Mouse (Mus musculus): ENCODE results near the gene Zfp109. TPM values are rescaled to one million over a fixed set of nuclear protein-coding genes. Genes with fewer than 3 reads are reported as not detected.

Gene Zfp109
- total and polyA plus RNA-seq, 2 experiments from 2014 or later: 1.1 to 6.6 TPM

GRCm38 (mm10) chr7:24196961-24197360 is 40.4 kb downstream of the Zfp109 start:
- ATAC-seq (ENCODE audit: insufficient read depth, low read depth): no peak
- WGBS: 93% methylated on average over 4 of the region's 4 CpGs
- peaks cover 58% of the 10 kb centered on the region for H3K36me3 ChIP-seq (replicated peaks; ENCODE audit: control insufficient read depth, insufficient read depth, low read length)

GRCm38 (mm10) chr7:24193157-24193556 is 44.2 kb downstream of the Zfp109 start:
- Histone ChIP-seq H3K4me1 (ENCODE audit: control insufficient read depth, insufficient read depth) (no peaks in the 10 kb centered on the region), H3K4me3 (ENCODE audit: low read depth, low read length) (no peak overlapping the region), H3K27ac (ENCODE audit: low read depth) (no peak overlapping the region), H3K36me3 (replicated peaks; ENCODE audit: control insufficient read depth, insufficient read depth, low read length) (peaks cover 27% of the 10 kb centered on the region), H3K27me3 (ENCODE audit: control insufficient read depth, insufficient read depth, low read length) (no peaks in the 10 kb centered on the region), H3K4me2 (ENCODE audit: low read depth, low read length) (no peak overlapping the region), H3K9ac (replicated peaks; ENCODE audit: low read depth, low read length) (no peak overlapping the region), H3K9me3 (replicated peaks; ENCODE audit: control insufficient read depth, low read length) (peaks cover 3% of the 10 kb centered on the region)
- ATAC-seq (ENCODE audit: insufficient read depth, low read depth): no peak
- TF ChIP-seq CTCF (IDR thresholded peaks at IDR 0.05; ENCODE audit: low read depth): no peak
- TF ChIP-seq EP300 (IDR thresholded peaks at IDR 0.05; ENCODE audit: low read depth): no peak
- no peak for DNase-seq (ENCODE audit: low spot score)
- 80% methylated on average over 3 of the region's 3 CpGs for WGBS

More at GRCm38 (mm10) chr7:24196961-24197360, 40.4 kb downstream of the Zfp109 start:
- Histone ChIP-seq H3K9me3 (replicated peaks; ENCODE audit: control insufficient read depth, low read length) (peaks cover 3% of the 10 kb centered on the region), H3K9ac (replicated peaks; ENCODE audit: low read depth, low read length) (no peak overlapping the region), H3K27ac (ENCODE audit: low read depth) (no peak overlapping the region), H3K4me1 (ENCODE audit: control insufficient read depth, insufficient read depth) (no peaks in the 10 kb centered on the region), H3K27me3 (ENCODE audit: control insufficient read depth, insufficient read depth, low read length) (no peaks in the 10 kb centered on the region), H3K4me3 (ENCODE audit: low read depth, low read length) (no peak overlapping the region), H3K4me2 (ENCODE audit: low read depth, low read length) (no peak overlapping the region)
- TF ChIP-seq EP300 (IDR thresholded peaks at IDR 0.05; ENCODE audit: low read depth): no peak
- TF ChIP-seq CTCF (IDR thresholded peaks at IDR 0.05; ENCODE audit: low read depth): no peak
- no peak for DNase-seq (ENCODE audit: low spot score)

DNA sequence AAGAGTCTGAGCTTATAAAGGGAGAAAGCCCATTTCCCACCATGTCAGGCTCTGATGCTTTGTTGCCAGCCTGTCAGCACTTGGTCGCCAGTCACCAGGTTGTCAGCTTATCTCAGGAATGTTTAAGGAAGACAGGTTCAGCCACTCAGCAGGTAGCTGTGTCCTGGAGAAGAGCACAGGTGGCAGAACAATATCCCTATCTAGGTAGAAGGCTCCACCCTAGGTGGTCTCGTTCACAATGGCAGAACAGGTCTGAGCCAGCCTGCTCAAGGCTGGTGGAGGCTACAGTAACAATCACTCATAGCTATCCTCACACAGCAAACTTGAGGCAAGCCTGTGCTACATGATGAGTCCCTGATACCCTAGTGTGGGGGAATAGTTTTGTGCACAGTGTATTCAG is 46.0 kb downstream of the Zfp109 start:
- Histone ChIP-seq H3K4me2 (ENCODE audit: low read depth, low read length) (no peak overlapping the region), H3K4me1 (ENCODE audit: control insufficient read depth, insufficient read depth) (no peaks in the 10 kb centered on the region), H3K27ac (ENCODE audit: low read depth) (no peak overlapping the region), H3K36me3 (replicated peaks; ENCODE audit: control insufficient read depth, insufficient read depth, low read length) (peaks cover 14% of the 10 kb centered on the region; the same call in 1 of the 2 replicates), H3K9ac (replicated peaks; ENCODE audit: low read depth, low read length) (no peak overlapping the region), H3K27me3 (ENCODE audit: control insufficient read depth, insufficient read depth, low read length) (no peaks in the 10 kb centered on the region), H3K4me3 (ENCODE audit: low read depth, low read length) (no peak overlapping the region), H3K9me3 (replicated peaks; ENCODE audit: control insufficient read depth, low read length) (no peaks in the 10 kb centered on the region; the same call in 1 of the 2 replicates)
- 51% methylated on average over 2 of the region's 2 CpGs for WGBS
- no peak for DNase-seq (ENCODE audit: low spot score)
- ATAC-seq (ENCODE audit: insufficient read depth, low read depth): no peak
- TF ChIP-seq CTCF (IDR thresholded peaks at IDR 0.05; ENCODE audit: low read depth) (no peak), EP300 (IDR thresholded peaks at IDR 0.05; ENCODE audit: low read depth) (no peak)

DNA sequence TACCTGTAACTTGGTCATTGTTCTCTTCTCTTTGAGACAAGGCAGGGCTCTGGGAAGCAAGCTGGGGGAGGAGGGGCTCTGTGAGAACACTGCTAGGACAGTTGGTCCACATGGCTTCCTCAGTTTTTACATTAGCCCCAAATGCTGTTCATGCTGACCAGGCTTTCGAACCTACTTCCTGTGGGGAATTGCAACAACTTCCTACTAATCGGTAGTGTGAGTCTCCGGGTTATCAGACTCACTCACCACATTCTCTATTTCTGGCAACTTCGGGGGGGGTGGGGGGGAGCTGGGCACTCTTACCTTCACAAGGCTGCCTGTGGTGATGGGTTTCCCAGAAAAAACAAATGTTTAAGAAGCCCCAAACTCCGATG is 47.8 kb downstream of the Zfp109 start:
- no peak for DNase-seq (ENCODE audit: low spot score)
- no peak overlapping the region for H3K4me2 ChIP-seq (ENCODE audit: low read depth, low read length)
- no peaks in the 10 kb centered on the region; the same call in 1 of the 2 replicates for H3K9me3 ChIP-seq (replicated peaks; ENCODE audit: control insufficient read depth, low read length)
- no peak overlapping the region for H3K4me3 ChIP-seq (ENCODE audit: low read depth, low read length)
- no peaks in the 10 kb centered on the region for H3K4me1 ChIP-seq (ENCODE audit: control insufficient read depth, insufficient read depth)
- TF ChIP-seq EP300 (IDR thresholded peaks at IDR 0.05; ENCODE audit: low read depth) (no peak), CTCF (IDR thresholded peaks at IDR 0.05; ENCODE audit: low read depth) (no peak)
- ATAC-seq (ENCODE audit: insufficient read depth, low read depth): no peak
- 22% methylated on average over 5 of the region's 5 CpGs for WGBS
- H3K9ac ChIP-seq (replicated peaks; ENCODE audit: low read depth, low read length): no peak overlapping the region
- peaks cover 11% of the 10 kb centered on the region; the same call in 1 of the 2 replicates for H3K36me3 ChIP-seq (replicated peaks; ENCODE audit: control insufficient read depth, insufficient read depth, low read length)
- no peak overlapping the region for H3K27ac ChIP-seq (ENCODE audit: low read depth)
- no peaks in the 10 kb centered on the region for H3K27me3 ChIP-seq (ENCODE audit: control insufficient read depth, insufficient read depth, low read length)

GRCm38 (mm10) chr7:24188901-24189570 is 48.3 kb downstream of the Zfp109 start:
- TF ChIP-seq EP300 (IDR thresholded peaks at IDR 0.05; ENCODE audit: low read depth) (no peak), CTCF (IDR thresholded peaks at IDR 0.05; ENCODE audit: low read depth) (no peak)
- Histone ChIP-seq H3K27ac (ENCODE audit: low read depth) (no peak overlapping the region), H3K4me3 (ENCODE audit: low read depth, low read length) (no peak overlapping the region), H3K4me1 (ENCODE audit: control insufficient read depth, insufficient read depth) (no peaks in the 10 kb centered on the region), H3K27me3 (ENCODE audit: control insufficient read depth, insufficient read depth, low read length) (no peaks in the 10 kb centered on the region), H3K9me3 (replicated peaks; ENCODE audit: control insufficient read depth, low read length) (no peaks in the 10 kb centered on the region; the same call in 1 of the 2 replicates), H3K9ac (replicated peaks; ENCODE audit: low read depth, low read length) (no peak overlapping the region), H3K4me2 (ENCODE audit: low read depth, low read length) (no peak overlapping the region), H3K36me3 (replicated peaks; ENCODE audit: control insufficient read depth, insufficient read depth, low read length) (0 out of 2 replicates have a peak, but pooled peaks cover 7% of the 10 kb centered on the region)
- no peak for ATAC-seq (ENCODE audit: insufficient read depth, low read depth)
- DNase-seq (ENCODE audit: low spot score): no peak
- 60% methylated on average over 4 of the region's 4 CpGs for WGBS

DNA sequence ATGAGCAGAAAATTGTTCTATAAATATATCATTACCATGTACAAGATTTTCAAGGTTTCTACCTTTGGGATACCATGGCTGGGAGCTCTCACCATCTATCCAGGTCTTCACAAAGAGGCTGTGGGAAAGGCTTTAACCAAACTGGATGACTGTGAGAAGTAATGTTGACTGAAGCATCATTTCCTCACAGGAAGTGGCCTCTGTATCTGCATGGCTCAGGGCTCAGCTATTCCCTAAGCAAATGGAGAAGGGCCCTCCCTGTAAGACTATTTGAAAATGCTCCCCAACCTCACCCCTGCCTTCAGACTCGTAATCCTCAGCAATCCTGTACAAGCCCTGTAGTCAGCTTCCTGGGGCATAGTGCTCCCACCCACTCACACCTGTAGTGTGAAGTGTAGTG is 49.7 kb downstream of the Zfp109 start:
- Histone ChIP-seq H3K27me3 (ENCODE audit: control insufficient read depth, insufficient read depth, low read length) (no peaks in the 10 kb centered on the region), H3K27ac (ENCODE audit: low read depth) (no peak overlapping the region), H3K4me3 (ENCODE audit: low read depth, low read length) (no peak overlapping the region), H3K9ac (replicated peaks; ENCODE audit: low read depth, low read length) (no peak overlapping the region), H3K9me3 (replicated peaks; ENCODE audit: control insufficient read depth, low read length) (no peaks in the 10 kb centered on the region), H3K36me3 (replicated peaks; ENCODE audit: control insufficient read depth, insufficient read depth, low read length) (no peaks in the 10 kb centered on the region), H3K4me2 (ENCODE audit: low read depth, low read length) (no peak overlapping the region), H3K4me1 (ENCODE audit: control insufficient read depth, insufficient read depth) (no peaks in the 10 kb centered on the region)
- TF ChIP-seq CTCF (IDR thresholded peaks at IDR 0.05; ENCODE audit: low read depth) (no peak), EP300 (IDR thresholded peaks at IDR 0.05; ENCODE audit: low read depth) (no peak)
- DNase-seq (ENCODE audit: low spot score) (no peak), ATAC-seq (ENCODE audit: insufficient read depth, low read depth) (no peak)
- WGBS: 59% methylated on average over 1 of the region's 1 CpGs

Other genes starting within 250 kb of the Zfp109 start
- not detected in 2 replicates for gene V1rd19, start 235.9 kb downstream of the Zfp109 start, total RNA-seq (2014; rRNA removed; ENCODE audit: low replicate concordance)
- gene V1rd19, start 235.9 kb downstream of the Zfp109 start, polyA plus RNA-seq (2015; fragmentation: Nextera tagmentation; extraction: Ambion mirVana): not detected in 2 replicates
- not detected in 2 replicates for gene Vmn1r183, start 184.3 kb downstream of the Zfp109 start, total RNA-seq (2014; rRNA removed; ENCODE audit: low replicate concordance)
- gene Vmn1r183, start 184.3 kb downstream of the Zfp109 start, polyA plus RNA-seq (2015; fragmentation: Nextera tagmentation; extraction: Ambion mirVana): not detected in 2 replicates
- gene Zfp180, start 155.6 kb downstream of the Zfp109 start, total RNA-seq (2014; rRNA removed; ENCODE audit: low replicate concordance): 10.3 and 19.5 TPM in 2 replicates
- 6.9 and 7.1 TPM in 2 replicates for gene Zfp180, start 155.6 kb downstream of the Zfp109 start, polyA plus RNA-seq (2015; fragmentation: Nextera tagmentation; extraction: Ambion mirVana)
- gene Zfp112, start 125.2 kb downstream of the Zfp109 start, total RNA-seq (2014; rRNA removed; ENCODE audit: low replicate concordance): 2.2 and 4.3 TPM in 2 replicates
- 3.8 and 3.9 TPM in 2 replicates for gene Zfp112, start 125.2 kb downstream of the Zfp109 start, polyA plus RNA-seq (2015; fragmentation: Nextera tagmentation; extraction: Ambion mirVana)
- 7.7 and 8.6 TPM in 2 replicates for gene Zfp235, start 103.4 kb downstream of the Zfp109 start, total RNA-seq (2014; rRNA removed; ENCODE audit: low replicate concordance)
- 4.9 and 5.6 TPM in 2 replicates for gene Zfp235, start 103.4 kb downstream of the Zfp109 start, polyA plus RNA-seq (2015; fragmentation: Nextera tagmentation; extraction: Ambion mirVana)
- 0.19 and 1.1 TPM in 2 replicates for gene Zfp114, start 62.5 kb downstream of the Zfp109 start, total RNA-seq (2014; rRNA removed; ENCODE audit: low replicate concordance)
- gene Zfp114, start 62.5 kb downstream of the Zfp109 start, polyA plus RNA-seq (2015; fragmentation: Nextera tagmentation; extraction: Ambion mirVana): 0.42 and 0.86 TPM in 2 replicates
- 2.2 and 3.5 TPM in 2 replicates for gene Zfp111, start 26.1 kb downstream of the Zfp109 start, total RNA-seq (2014; rRNA removed; ENCODE audit: low replicate concordance)
- 2.4 and 2.7 TPM in 2 replicates for gene Zfp111, start 26.1 kb downstream of the Zfp109 start, polyA plus RNA-seq (2015; fragmentation: Nextera tagmentation; extraction: Ambion mirVana)
- 1.1 and 2.5 TPM in 2 replicates for gene Zfp108, start 17.2 kb upstream of the Zfp109 start, total RNA-seq (2014; rRNA removed; ENCODE audit: low replicate concordance)
- gene Zfp108, start 17.2 kb upstream of the Zfp109 start, polyA plus RNA-seq (2015; fragmentation: Nextera tagmentation; extraction: Ambion mirVana): 1.1 and 1.5 TPM in 2 replicates
- 6.8 and 7.8 TPM in 2 replicates for gene Zfp93, start 32.9 kb upstream of the Zfp109 start, total RNA-seq (2014; rRNA removed; ENCODE audit: low replicate concordance)
- gene Zfp93, start 32.9 kb upstream of the Zfp109 start, polyA plus RNA-seq (2015; fragmentation: Nextera tagmentation; extraction: Ambion mirVana): 4.1 and 5.0 TPM in 2 replicates
- 3.4 and 14.6 TPM in 2 replicates for gene Zfp61, start 63.7 kb upstream of the Zfp109 start, total RNA-seq (2014; rRNA removed; ENCODE audit: low replicate concordance)
- gene Zfp61, start 63.7 kb upstream of the Zfp109 start, polyA plus RNA-seq (2015; fragmentation: Nextera tagmentation; extraction: Ambion mirVana): 6.7 and 6.8 TPM in 2 replicates
- 0.95 and 4.1 TPM in 2 replicates for gene Zfp94, start 79.1 kb upstream of the Zfp109 start, total RNA-seq (2014; rRNA removed; ENCODE audit: low replicate concordance)
- gene Zfp94, start 79.1 kb upstream of the Zfp109 start, polyA plus RNA-seq (2015; fragmentation: Nextera tagmentation; extraction: Ambion mirVana): 2.8 and 2.9 TPM in 2 replicates
- not detected in 2 replicates for gene Tescl, start 96.4 kb upstream of the Zfp109 start, total RNA-seq (2014; rRNA removed; ENCODE audit: low replicate concordance)
- gene Tescl, start 96.4 kb upstream of the Zfp109 start, polyA plus RNA-seq (2015; fragmentation: Nextera tagmentation; extraction: Ambion mirVana): 0.14 TPM in 1 of 2 replicates, not detected in the other
- not detected in 2 replicates for gene Lypd5, start 111.6 kb upstream of the Zfp109 start, total RNA-seq (2014; rRNA removed; ENCODE audit: low replicate concordance)
- gene Lypd5, start 111.6 kb upstream of the Zfp109 start, polyA plus RNA-seq (2015; fragmentation: Nextera tagmentation; extraction: Ambion mirVana): not detected in 2 replicates
- gene Kcnn4, start 132.7 kb upstream of the Zfp109 start, total RNA-seq (2014; rRNA removed; ENCODE audit: low replicate concordance): 0.69 and 2.0 TPM in 2 replicates
- gene Kcnn4, start 132.7 kb upstream of the Zfp109 start, polyA plus RNA-seq (2015; fragmentation: Nextera tagmentation; extraction: Ambion mirVana): 0.85 and 0.98 TPM in 2 replicates
- gene Smg9, start 162.1 kb upstream of the Zfp109 start, total RNA-seq (2014; rRNA removed; ENCODE audit: low replicate concordance): 15.5 and 30.2 TPM in 2 replicates
- gene Smg9, start 162.1 kb upstream of the Zfp109 start, polyA plus RNA-seq (2015; fragmentation: Nextera tagmentation; extraction: Ambion mirVana): 13.1 and 13.5 TPM in 2 replicates
- gene Irgc1, start 214.7 kb upstream of the Zfp109 start, total RNA-seq (2014; rRNA removed; ENCODE audit: low replicate concordance): not detected in 2 replicates
- gene Irgc1, start 214.7 kb upstream of the Zfp109 start, polyA plus RNA-seq (2015; fragmentation: Nextera tagmentation; extraction: Ambion mirVana): not detected in 2 replicates
- gene Plaur, start 224.9 kb upstream of the Zfp109 start, total RNA-seq (2014; rRNA removed; ENCODE audit: low replicate concordance): 13.1 and 16.0 TPM in 2 replicates
- 6.1 and 6.5 TPM in 2 replicates for gene Plaur, start 224.9 kb upstream of the Zfp109 start, polyA plus RNA-seq (2015; fragmentation: Nextera tagmentation; extraction: Ambion mirVana)
- gene Cadm4, start 244.5 kb upstream of the Zfp109 start, total RNA-seq (2014; rRNA removed; ENCODE audit: low replicate concordance): 14.3 and 30.5 TPM in 2 replicates
- 4.1 and 4.2 TPM in 2 replicates for gene Cadm4, start 244.5 kb upstream of the Zfp109 start, polyA plus RNA-seq (2015; fragmentation: Nextera tagmentation; extraction: Ambion mirVana)

All from heart, postnatal 0 days (tissue).